Mouse (Mus musculus): Measurements from ENCODE around the gene Adap1. TPM values are rescaled to one million over a fixed set of nuclear protein-coding genes. Genes with fewer than 3 reads are reported as not detected.

The Adap1 gene
- polyA plus RNA-seq, 1 experiment from 2014 or later, result 33.4 TPM

DNA sequence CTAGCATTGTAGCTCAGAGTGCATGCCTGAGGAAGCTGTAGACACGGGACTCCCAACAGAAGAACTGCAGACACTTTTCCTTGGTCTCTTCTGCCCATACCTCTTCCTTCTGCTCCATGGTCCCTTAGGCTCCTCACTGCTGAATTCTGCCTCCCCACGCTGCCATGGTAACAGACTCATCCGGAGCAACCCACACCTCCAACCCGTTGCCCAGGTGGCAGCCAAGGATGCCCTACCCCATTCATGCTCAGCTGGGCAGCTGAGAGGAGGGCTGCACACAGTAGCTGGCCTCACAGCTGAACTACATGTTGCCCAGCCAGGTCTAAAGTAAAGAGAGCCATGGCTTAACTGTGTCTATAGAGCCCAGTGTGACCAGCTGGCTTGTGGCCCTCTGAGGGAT lies 36.8 kb downstream of the Adap1 start:
- WGBS, result 87% methylated on average over 4 of the region's 4 CpGs
- H3K4me3 ChIP-seq (ENCODE audit: low read depth, low read length), result no peak overlapping the region
- H3K27me3 ChIP-seq (replicated peaks; ENCODE audit: control insufficient read depth, insufficient read depth, low read length), result no peaks in the 10 kb centered on the region
- ATAC-seq, result no peak
- peaks cover 5% of the 10 kb centered on the region; the same call in 1 of the 2 replicates for H3K36me3 ChIP-seq (ENCODE audit: control insufficient read depth, insufficient read depth)
- H3K4me2 ChIP-seq (replicated peaks; ENCODE audit: low read depth), result no peak overlapping the region
- H3K9ac ChIP-seq (ENCODE audit: low read depth, low read length), result no peak overlapping the region
- TF ChIP-seq CTCF (IDR thresholded peaks at IDR 0.05; ENCODE audit: low read depth), result no peak
- no peaks in the 10 kb centered on the region for H3K9me3 ChIP-seq (ENCODE audit: control insufficient read depth)
- no peak overlapping the region for H3K27ac ChIP-seq (ENCODE audit: low read depth, low read length)
- peaks cover 13% of the 10 kb centered on the region; the same call in 1 of the 2 replicates for H3K4me1 ChIP-seq (replicated peaks; ENCODE audit: control insufficient read depth, insufficient read depth, low read length)

DNA sequence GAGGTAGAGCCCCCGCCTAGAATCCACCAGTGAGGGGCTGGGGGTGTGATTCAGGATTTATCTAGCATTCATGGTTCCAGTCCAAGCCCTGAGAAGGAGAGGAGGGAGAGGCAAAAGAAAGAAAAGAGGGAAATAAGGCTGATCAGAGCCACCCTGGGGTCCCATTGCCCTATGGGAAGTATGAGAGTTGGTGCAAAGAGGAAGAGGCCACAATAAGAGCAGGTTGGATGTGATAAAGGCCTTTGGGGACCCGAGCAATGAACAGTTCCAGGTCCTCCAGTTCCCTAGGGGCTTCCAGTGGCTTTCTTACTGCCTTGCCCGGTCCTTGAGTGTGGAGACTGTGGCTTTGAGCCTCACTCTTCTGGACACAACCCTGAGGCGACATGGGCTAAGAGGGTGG lies 37.6 kb downstream of the Adap1 start:
- H3K4me2 ChIP-seq (replicated peaks; ENCODE audit: low read depth), result no peak overlapping the region
- no peak for ATAC-seq
- 90% methylated on average over 4 of the region's 4 CpGs for WGBS

DNA sequence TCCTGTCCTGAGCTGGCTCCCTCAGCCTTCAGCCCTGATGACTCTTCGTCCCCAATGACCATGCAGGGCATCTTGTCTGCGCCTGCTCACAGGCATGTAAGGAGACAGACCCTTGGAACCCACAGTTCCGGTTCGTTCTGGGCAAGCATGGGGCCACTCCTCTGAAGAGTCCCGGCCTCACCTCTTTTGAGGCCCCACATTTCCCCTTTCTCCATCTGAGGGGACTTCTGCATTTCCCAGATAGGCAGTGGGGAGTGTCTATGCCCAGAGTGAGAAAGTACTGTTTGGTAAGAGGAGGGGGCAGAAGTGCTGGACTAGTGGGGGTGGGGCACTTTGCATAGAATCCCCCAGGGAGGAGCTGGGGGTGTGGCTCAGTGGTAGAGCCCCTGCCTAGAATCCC lies 38.3 kb downstream of the Adap1 start:
- Histone ChIP-seq H3K27me3 (replicated peaks; ENCODE audit: control insufficient read depth, insufficient read depth, low read length) (no peaks in the 10 kb centered on the region), H3K4me1 (replicated peaks; ENCODE audit: control insufficient read depth, insufficient read depth, low read length) (peaks cover 13% of the 10 kb centered on the region; the same call in 1 of the 2 replicates), H3K4me2 (replicated peaks; ENCODE audit: low read depth) (no peak overlapping the region), H3K9ac (ENCODE audit: low read depth, low read length) (no peak overlapping the region), H3K27ac (ENCODE audit: low read depth, low read length) (peak overlapping the region; percentile 82), H3K4me3 (ENCODE audit: low read depth, low read length) (no peak overlapping the region), H3K36me3 (ENCODE audit: control insufficient read depth, insufficient read depth) (peaks cover 5% of the 10 kb centered on the region; the same call in 1 of the 2 replicates), H3K9me3 (ENCODE audit: control insufficient read depth) (no peaks in the 10 kb centered on the region)
- no peak for TF ChIP-seq CTCF (IDR thresholded peaks at IDR 0.05; ENCODE audit: low read depth)
- peak; percentile 35; the same call in 1 of the 2 replicates for ATAC-seq
- WGBS, result 46% methylated on average over 5 of the region's 5 CpGs

More for the DNA sequence above, 37.6 kb downstream of the Adap1 start:
- Histone ChIP-seq H3K27me3 (replicated peaks; ENCODE audit: control insufficient read depth, insufficient read depth, low read length) (no peaks in the 10 kb centered on the region), H3K36me3 (ENCODE audit: control insufficient read depth, insufficient read depth) (peaks cover 5% of the 10 kb centered on the region; the same call in 1 of the 2 replicates), H3K4me3 (ENCODE audit: low read depth, low read length) (no peak overlapping the region), H3K9ac (ENCODE audit: low read depth, low read length) (no peak overlapping the region), H3K9me3 (ENCODE audit: control insufficient read depth) (no peaks in the 10 kb centered on the region), H3K4me1 (replicated peaks; ENCODE audit: control insufficient read depth, insufficient read depth, low read length) (peaks cover 13% of the 10 kb centered on the region; the same call in 1 of the 2 replicates), H3K27ac (ENCODE audit: low read depth, low read length) (no peak overlapping the region)
- TF ChIP-seq CTCF (IDR thresholded peaks at IDR 0.05; ENCODE audit: low read depth), result no peak

DNA sequence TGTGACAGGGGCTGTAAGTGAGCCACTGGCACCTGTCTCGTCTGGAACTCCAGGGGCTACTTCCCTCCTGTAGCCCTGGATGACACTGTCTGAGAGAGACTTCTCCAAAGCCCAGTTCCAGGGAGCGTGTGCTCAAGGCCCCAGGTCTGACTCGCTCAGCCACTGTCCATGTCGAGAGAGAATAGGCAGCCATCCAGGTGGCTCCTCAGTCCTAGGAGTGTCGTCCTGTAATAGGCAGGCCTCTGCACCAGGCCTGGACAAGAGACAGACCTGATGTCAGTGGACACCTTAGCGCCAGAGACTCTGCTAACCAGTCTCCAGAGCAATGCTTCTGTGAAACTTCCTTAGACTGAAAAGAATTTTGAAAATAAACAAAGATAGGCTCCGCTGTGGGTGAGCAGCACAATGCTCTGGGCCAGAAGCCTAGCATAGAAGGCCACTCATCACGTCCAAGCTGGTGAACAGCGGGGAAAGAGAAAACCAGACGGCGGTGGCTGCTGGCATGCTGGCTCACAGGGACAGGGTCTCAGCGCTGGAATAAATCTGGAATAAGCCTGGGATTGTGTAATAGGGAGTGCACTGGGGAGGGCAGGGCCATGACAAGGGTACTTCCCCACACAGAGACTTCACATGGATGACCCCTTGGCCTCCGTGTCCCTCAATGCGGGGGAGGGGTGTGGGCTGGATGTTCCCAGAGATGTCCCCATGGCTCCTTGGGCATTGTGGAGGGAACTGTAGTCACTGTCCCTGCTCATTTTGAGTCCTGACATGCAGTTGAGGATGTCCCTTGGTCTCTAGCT lies 39.1 kb downstream of the Adap1 start:
- H3K9me3 ChIP-seq (ENCODE audit: control insufficient read depth), result no peaks in the 10 kb centered on the region
- peak; percentile 1; the same call in 1 of the 2 replicates for ATAC-seq
- peaks cover 13% of the 10 kb centered on the region; the same call in 1 of the 2 replicates for H3K4me1 ChIP-seq (replicated peaks; ENCODE audit: control insufficient read depth, insufficient read depth, low read length)
- peak overlapping the region; percentile 82 for H3K27ac ChIP-seq (ENCODE audit: low read depth, low read length)
- H3K36me3 ChIP-seq (ENCODE audit: control insufficient read depth, insufficient read depth), result peaks cover 5% of the 10 kb centered on the region; the same call in 1 of the 2 replicates
- WGBS, result 54% methylated on average over 14 of the region's 14 CpGs
- H3K4me2 ChIP-seq (replicated peaks; ENCODE audit: low read depth), result no peak overlapping the region
- TF ChIP-seq CTCF (IDR thresholded peaks at IDR 0.05; ENCODE audit: low read depth), result no peak
- peak overlapping the region; percentile 27; the same call in 1 of the 2 replicates for H3K9ac ChIP-seq (ENCODE audit: low read depth, low read length)
- no peak overlapping the region for H3K4me3 ChIP-seq (ENCODE audit: low read depth, low read length)
- H3K27me3 ChIP-seq (replicated peaks; ENCODE audit: control insufficient read depth, insufficient read depth, low read length), result no peaks in the 10 kb centered on the region

DNA sequence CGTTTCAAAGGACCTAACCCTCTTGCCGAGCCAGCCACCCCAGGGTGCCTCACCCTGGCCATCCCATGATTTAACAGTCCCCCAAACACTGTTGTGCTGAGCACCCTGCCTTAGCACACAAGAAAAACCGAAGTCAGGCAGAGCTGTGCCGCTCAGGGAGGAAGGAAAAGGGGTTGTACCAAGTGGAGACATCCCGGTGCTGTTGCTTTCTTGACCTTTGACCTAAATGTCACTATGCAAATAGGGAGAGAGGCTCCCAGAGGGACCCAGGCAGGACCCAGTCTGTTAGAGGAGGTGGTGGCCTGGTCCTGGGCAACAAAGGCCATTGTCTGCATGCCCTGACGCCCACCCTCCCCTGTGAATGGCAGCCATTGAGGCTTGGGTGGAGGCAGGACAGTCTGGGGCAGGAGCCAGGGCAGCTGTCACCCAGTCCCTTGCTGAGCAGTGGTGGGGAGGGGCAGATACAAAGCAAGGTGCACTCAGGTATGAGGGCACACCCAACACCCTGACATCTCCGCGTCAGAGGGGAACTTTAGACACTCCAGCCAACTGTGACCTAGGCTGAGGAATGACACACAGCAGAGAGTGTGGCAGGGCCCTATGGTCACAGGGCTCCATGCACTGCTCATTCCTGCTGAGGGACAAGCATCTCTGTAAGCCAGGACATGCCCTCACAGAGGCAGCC lies 39.9 kb downstream of the Adap1 start:
- peak overlapping the region; percentile 82 for H3K27ac ChIP-seq (ENCODE audit: low read depth, low read length)
- 32% methylated on average over 8 of the region's 8 CpGs for WGBS
- no peak overlapping the region for H3K4me3 ChIP-seq (ENCODE audit: low read depth, low read length)
- H3K27me3 ChIP-seq (replicated peaks; ENCODE audit: control insufficient read depth, insufficient read depth, low read length), result no peaks in the 10 kb centered on the region
- no peak overlapping the region for H3K9ac ChIP-seq (ENCODE audit: low read depth, low read length)
- H3K4me1 ChIP-seq (replicated peaks; ENCODE audit: control insufficient read depth, insufficient read depth, low read length), result peaks cover 13% of the 10 kb centered on the region; the same call in 1 of the 2 replicates
- H3K36me3 ChIP-seq (ENCODE audit: control insufficient read depth, insufficient read depth), result peaks cover 5% of the 10 kb centered on the region; the same call in 1 of the 2 replicates
- H3K4me2 ChIP-seq (replicated peaks; ENCODE audit: low read depth), result no peak overlapping the region; the same call in 1 of the 2 replicates
- no peak for TF ChIP-seq CTCF (IDR thresholded peaks at IDR 0.05; ENCODE audit: low read depth)
- peak; percentile 76 for ATAC-seq
- H3K9me3 ChIP-seq (ENCODE audit: control insufficient read depth), result no peaks in the 10 kb centered on the region

All from intestine, postnatal 0 days (tissue).